Mouse (Mus musculus) midbrain, embryonic 10.5 days (tissue): ENCODE data around the gene Atpaf1. TPM values are rescaled to one million over a fixed set of nuclear protein-coding genes. Genes with fewer than 3 reads are reported as not detected.

Experiments used
- DNase-seq: peaks from one replicate; pipeline ENCODE4 v3.0.0-alpha.2; 2017; ENCODE audit warnings: low spot score
- H3K27ac ChIP-seq: fragments of 300-500 bp; sonication (generic); replicated peaks from 2 replicates; pipeline ENCODE4 v1.5.1; 2016; ENCODE audit warnings: mild to moderate bottlenecking
- H3K27me3 ChIP-seq: fragments of 300-500 bp; sonication (generic); 2 replicates; pipeline ENCODE4 v1.6.1; 2016; ENCODE audit warnings: low read depth, mild to moderate bottlenecking; ENCODE audit not compliant: poor library complexity, severe bottlenecking
- H3K36me3 ChIP-seq: fragments of 300-500 bp; sonication (generic); 2 replicates; pipeline ENCODE4 v1.6.1; 2016; ENCODE audit warnings: mild to moderate bottlenecking, moderate library complexity
- H3K4me1 ChIP-seq: fragments of 300-500 bp; sonication (generic); 2 replicates; pipeline ENCODE4 v1.6.1; 2016
- H3K4me3 ChIP-seq: fragments of 300-500 bp; sonication (generic); 2 replicates; pipeline ENCODE4 v1.5.1; 2016; ENCODE audit warnings: mild to moderate bottlenecking, moderate library complexity
- H3K9me3 ChIP-seq: fragments of 300-500 bp; sonication (generic); replicated peaks from 2 replicates; pipeline ENCODE4 v1.6.1; 2016; ENCODE audit warnings: mild to moderate bottlenecking
- WGBS: fragments of 180-500 bp; shearing (Covaris S2); methylation state at CpG from one replicate; pipeline ENCODE4 v1.1.7; 2016; 5-methylcytosine and 5-hydroxymethylcytosine counted together
- polyA plus RNA-seq: library from polyadenylated mRNA; unstranded; fragments of >200 nt; fragmentation: Nextera tagmentation; extraction: Ambion mirVana; gene quantifications from 2 replicates; pipeline ENCODE4 v1.2.1, GENCODE M21; 2016

The Atpaf1 gene
- polyA plus RNA-seq, 1 experiment from 2014 or later = 53.8 TPM

- peak overlapping the region; percentile 68 for H3K4me3 ChIP-seq
- peak overlapping the region; percentile 83 for H3K27ac ChIP-seq
- H3K9me3 ChIP-seq = no peaks in the 10 kb centered on the region
- WGBS = 79% methylated on average over 4 of the region's 4 CpGs
- H3K36me3 ChIP-seq = peaks cover 10% of the 10 kb centered on the region; the same call in 1 of the 2 replicates
- H3K27me3 ChIP-seq = no peaks in the 10 kb centered on the region
- DNase-seq = no peak
- H3K4me1 ChIP-seq = peaks cover 24% of the 10 kb centered on the region
Measured at GRCm38 (mm10) chr4:115838196-115838595, 53.6 kb downstream of the Atpaf1 start.

GRCm38 (mm10) chr4:115838696-115839641, 54.4 kb downstream of the Atpaf1 start, which contains the start of gene Mknk1:
TSS of gene Mknk1 (plus strand) at chr4:115839198.
- peak within 1 kb of the TSS; percentile 83 for H3K27ac ChIP-seq
- H3K4me3 ChIP-seq = peak within 1 kb of the TSS; percentile 68
- no peaks in the 10 kb centered on the region for H3K9me3 ChIP-seq
- 4% methylated on average over 51 of the region's 51 CpGs for WGBS
- peak; percentile 93 for DNase-seq
- H3K4me1 ChIP-seq = peaks cover 24% of the 10 kb centered on the region
- H3K27me3 ChIP-seq = no peaks in the 10 kb centered on the region
- H3K36me3 ChIP-seq = peaks cover 13% of the 10 kb centered on the region; the same call in 1 of the 2 replicates

- Histone ChIP-seq H3K36me3 (peaks cover 10% of the 10 kb centered on the region; the same call in 1 of the 2 replicates), H3K27ac (no peak overlapping the region), H3K27me3 (no peaks in the 10 kb centered on the region), H3K4me3 (peak overlapping the region; percentile 68), H3K9me3 (no peaks in the 10 kb centered on the region), H3K4me1 (peaks cover 27% of the 10 kb centered on the region)
- no peak for DNase-seq
- 68% methylated on average over 4 of the region's 4 CpGs for WGBS
Measured at GRCm38 (mm10) chr4:115839956-115840355, 55.3 kb downstream of the Atpaf1 start.

GRCm38 (mm10) chr4:115840842-115841241, 56.2 kb downstream of the Atpaf1 start:
- peaks cover 27% of the 10 kb centered on the region for H3K4me1 ChIP-seq
- no peak overlapping the region for H3K4me3 ChIP-seq
- no peaks in the 10 kb centered on the region for H3K9me3 ChIP-seq
- peaks cover 10% of the 10 kb centered on the region; the same call in 1 of the 2 replicates for H3K36me3 ChIP-seq
- no peaks in the 10 kb centered on the region for H3K27me3 ChIP-seq
- 94% methylated on average over 4 of the region's 4 CpGs for WGBS
- no peak overlapping the region for H3K27ac ChIP-seq
- no peak for DNase-seq

GRCm38 (mm10) chr4:115846656-115847055, 62.0 kb downstream of the Atpaf1 start:
- 64% methylated on average over 2 of the region's 2 CpGs for WGBS
- no peak overlapping the region for H3K4me3 ChIP-seq
- no peak overlapping the region for H3K27ac ChIP-seq
- H3K36me3 ChIP-seq = peaks cover 46% of the 10 kb centered on the region
- H3K27me3 ChIP-seq = no peaks in the 10 kb centered on the region
- no peak for DNase-seq
- H3K4me1 ChIP-seq = peaks cover 7% of the 10 kb centered on the region; the same call in 1 of the 2 replicates
- no peaks in the 10 kb centered on the region for H3K9me3 ChIP-seq

GRCm38 (mm10) chr4:115847377-115847776, 62.8 kb downstream of the Atpaf1 start:
- peaks cover 49% of the 10 kb centered on the region for H3K36me3 ChIP-seq
- H3K4me1 ChIP-seq = peaks cover 7% of the 10 kb centered on the region; the same call in 1 of the 2 replicates
- H3K4me3 ChIP-seq = no peak overlapping the region
- H3K9me3 ChIP-seq = no peaks in the 10 kb centered on the region
- H3K27me3 ChIP-seq = no peaks in the 10 kb centered on the region
- H3K27ac ChIP-seq = no peak overlapping the region
- 71% methylated on average over 5 of the region's 5 CpGs for WGBS
- no peak for DNase-seq

- peaks cover 54% of the 10 kb centered on the region for H3K36me3 ChIP-seq
- H3K4me3 ChIP-seq = no peak overlapping the region
- H3K27ac ChIP-seq = no peak overlapping the region
- WGBS = 89% methylated on average over 1 of the region's 1 CpGs
- peaks cover 7% of the 10 kb centered on the region; the same call in 1 of the 2 replicates for H3K4me1 ChIP-seq
- DNase-seq = no peak
- no peaks in the 10 kb centered on the region for H3K27me3 ChIP-seq
- no peaks in the 10 kb centered on the region for H3K9me3 ChIP-seq
Measured at GRCm38 (mm10) chr4:115848083-115848482, 63.5 kb downstream of the Atpaf1 start.

GRCm38 (mm10) chr4:115848990-115849677, 64.5 kb downstream of the Atpaf1 start:
- peaks cover 54% of the 10 kb centered on the region for H3K36me3 ChIP-seq
- WGBS = 75% methylated on average over 8 of the region's 8 CpGs
- H3K27ac ChIP-seq = no peak overlapping the region; the same call in 1 of the 2 replicates

GRCm38 (mm10) chr4:115850111-115850510, 65.5 kb downstream of the Atpaf1 start:
- Histone ChIP-seq H3K36me3 (peaks cover 58% of the 10 kb centered on the region), H3K4me3 (no peak overlapping the region), H3K27me3 (no peaks in the 10 kb centered on the region), H3K27ac (no peak overlapping the region), H3K9me3 (no peaks in the 10 kb centered on the region), H3K4me1 (peaks cover 19% of the 10 kb centered on the region)
- 91% methylated on average over 2 of the region's 2 CpGs for whole genome bisulfite sequencing
- DNase-seq = no peak

More at GRCm38 (mm10) chr4:115848990-115849677, 64.5 kb downstream of the Atpaf1 start:
- H3K4me3 ChIP-seq = no peak overlapping the region
- peaks cover 13% of the 10 kb centered on the region for H3K4me1 ChIP-seq
- no peak for DNase-seq
- H3K9me3 ChIP-seq = no peaks in the 10 kb centered on the region
- H3K27me3 ChIP-seq = no peaks in the 10 kb centered on the region

- Histone ChIP-seq H3K27me3 (no peaks in the 10 kb centered on the region), H3K9me3 (no peaks in the 10 kb centered on the region), H3K27ac (no peak overlapping the region), H3K4me3 (no peak overlapping the region), H3K36me3 (peaks cover 58% of the 10 kb centered on the region), H3K4me1 (peaks cover 24% of the 10 kb centered on the region)
- no peak for DNase-seq
- WGBS = 74% methylated on average over 2 of the region's 2 CpGs
Measured at GRCm38 (mm10) chr4:115850631-115851030, 66.0 kb downstream of the Atpaf1 start.

- Histone ChIP-seq H3K4me1 (peaks cover 34% of the 10 kb centered on the region), H3K27ac (no peak overlapping the region), H3K27me3 (no peaks in the 10 kb centered on the region), H3K36me3 (peaks cover 58% of the 10 kb centered on the region), H3K9me3 (no peaks in the 10 kb centered on the region), H3K4me3 (no peak overlapping the region)
- DNase-seq = no peak
- 90% methylated on average over 6 of the region's 6 CpGs for WGBS
Measured at GRCm38 (mm10) chr4:115851569-115851968, 67.0 kb downstream of the Atpaf1 start.

- Histone ChIP-seq H3K9me3 (no peaks in the 10 kb centered on the region), H3K27ac (no peak overlapping the region; the same call in 1 of the 2 replicates), H3K4me3 (no peak overlapping the region), H3K27me3 (no peaks in the 10 kb centered on the region), H3K4me1 (peaks cover 38% of the 10 kb centered on the region), H3K36me3 (peaks cover 69% of the 10 kb centered on the region)
- WGBS = 51% methylated on average over 6 of the region's 6 CpGs
- no peak for DNase-seq
Measured at GRCm38 (mm10) chr4:115855100-115855499, 70.5 kb downstream of the Atpaf1 start.
